Mouse (Mus musculus) urinary bladder, postnatal 25 days (tissue): ENCODE data around the gene Reln.

Experiments
- DNase-seq: peaks from one replicate; pipeline ENCODE4 v3.0.0; 2022; ENCODE audit warnings: low spot score

The Reln gene

DNA sequence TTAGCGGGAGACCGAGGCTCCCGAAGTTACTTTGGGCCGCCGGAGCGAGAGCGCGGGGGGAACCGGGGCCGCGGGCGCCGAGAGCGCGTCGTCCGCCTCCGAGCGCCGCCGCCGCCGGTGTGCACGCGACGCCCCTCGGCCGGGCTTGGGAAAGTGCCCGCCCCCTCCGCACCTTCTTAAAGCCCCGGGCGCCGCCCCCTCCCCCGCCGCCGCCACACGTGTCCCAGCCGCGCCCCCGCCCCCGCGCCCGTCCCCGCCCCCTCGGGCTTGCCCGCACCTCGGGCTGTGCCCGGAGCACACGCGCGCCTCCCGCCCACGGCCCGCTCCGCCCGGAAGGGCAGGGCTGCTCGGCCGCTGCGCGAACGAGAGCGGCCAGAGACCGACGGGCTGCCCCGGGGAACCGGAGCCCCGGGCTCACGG lies at the start of gene Reln:
Gene Reln (minus strand): TSS at position 147 of the 420 bp plus-strand sequence.
- no peak for DNase-seq

GRCm38 (mm10) chr5:22388502-22388901 lies 44.0 kb upstream of the Reln start:
- no peak for DNase-seq

GRCm38 (mm10) chr5:22360510-22360909 lies 16.0 kb upstream of the Reln start:
- no peak for DNase-seq

DNA sequence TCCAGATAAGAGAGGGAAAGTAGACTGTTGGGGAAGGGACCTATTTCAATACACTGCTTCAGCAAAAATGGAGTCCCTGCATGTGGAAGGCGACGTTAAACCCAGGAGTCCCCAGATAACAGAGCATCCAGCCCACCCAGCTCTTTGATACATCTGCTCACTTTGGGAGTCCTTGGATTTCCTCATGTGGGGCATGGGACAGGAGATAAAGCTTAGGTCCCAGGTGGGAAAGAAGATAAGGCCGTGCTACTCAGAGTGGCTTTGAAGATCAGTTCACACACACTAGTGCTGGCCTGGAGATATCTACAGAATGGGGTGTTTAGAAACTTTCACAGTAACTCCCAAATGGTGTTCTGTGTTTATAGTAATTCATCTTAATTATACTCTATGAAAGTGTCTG lies 3.9 kb upstream of the Reln start:
- DNase-seq: no peak

DNA sequence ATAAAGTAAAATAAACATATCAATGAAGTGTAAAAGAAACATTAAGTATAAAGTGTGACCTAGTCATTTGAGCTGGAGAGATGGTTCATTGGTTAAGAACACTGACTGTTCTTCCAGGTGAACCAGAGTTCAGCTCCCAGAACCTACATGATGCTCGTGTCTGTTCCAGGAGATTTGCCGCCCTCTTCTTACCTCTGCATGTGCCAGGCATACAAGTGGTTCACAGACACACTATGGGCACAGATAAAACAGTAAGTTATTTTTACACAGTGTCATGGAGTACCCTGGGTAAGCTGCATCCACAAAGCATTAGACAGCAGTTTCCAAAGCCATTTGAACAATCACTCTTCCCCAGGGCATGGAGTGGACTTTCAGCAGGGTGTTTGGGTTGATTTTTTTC lies 3.2 kb upstream of the Reln start:
- no peak for DNase-seq

- no peak for DNase-seq
These were observed 1.6 kb upstream of the Reln start for GRCm38 (mm10) chr5:22345894-22346635.

DNA sequence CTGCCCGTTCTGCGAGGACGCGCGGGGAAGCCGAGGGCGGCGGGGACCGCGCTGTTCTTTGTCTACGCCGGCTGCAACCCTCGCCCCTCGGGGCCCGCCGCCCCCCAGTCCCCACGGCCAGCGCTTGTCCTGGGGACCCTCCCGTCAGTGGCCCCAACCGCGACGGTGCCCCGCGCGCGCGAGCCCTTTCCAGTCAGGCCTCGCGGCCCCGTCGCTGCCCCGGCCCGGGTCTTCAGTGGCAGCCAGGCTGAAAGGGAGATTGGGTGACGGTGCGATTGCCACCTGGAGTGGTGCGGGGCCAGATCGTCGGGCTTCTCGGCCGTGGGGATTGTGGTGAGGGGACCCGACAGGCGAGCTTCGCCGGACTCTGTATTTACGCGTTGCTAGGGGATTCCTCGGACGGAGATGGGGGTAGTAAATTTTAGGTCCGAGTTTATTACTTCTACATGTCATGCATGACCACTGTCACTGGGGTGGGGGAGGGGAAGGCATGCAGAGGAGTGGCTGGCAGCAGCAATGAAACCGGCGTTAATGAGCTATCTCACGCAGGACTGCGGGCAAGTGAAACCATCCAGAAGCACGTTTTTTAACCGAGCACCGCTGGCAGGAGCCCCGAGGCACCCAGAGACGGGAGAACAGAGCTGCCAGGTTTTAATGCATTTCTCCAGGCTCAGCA lies 612 bp upstream of the Reln start:
- DNase-seq: no peak

- DNase-seq: no peak
These were observed 503 bp downstream of the Reln start for GRCm38 (mm10) chr5:22343843-22344555.

GRCm38 (mm10) chr5:22343536-22343842 lies 1.0 kb downstream of the Reln start:
- no peak for DNase-seq

GRCm38 (mm10) chr5:22342461-22342860 lies 2.0 kb downstream of the Reln start:
- no peak for DNase-seq

DNA sequence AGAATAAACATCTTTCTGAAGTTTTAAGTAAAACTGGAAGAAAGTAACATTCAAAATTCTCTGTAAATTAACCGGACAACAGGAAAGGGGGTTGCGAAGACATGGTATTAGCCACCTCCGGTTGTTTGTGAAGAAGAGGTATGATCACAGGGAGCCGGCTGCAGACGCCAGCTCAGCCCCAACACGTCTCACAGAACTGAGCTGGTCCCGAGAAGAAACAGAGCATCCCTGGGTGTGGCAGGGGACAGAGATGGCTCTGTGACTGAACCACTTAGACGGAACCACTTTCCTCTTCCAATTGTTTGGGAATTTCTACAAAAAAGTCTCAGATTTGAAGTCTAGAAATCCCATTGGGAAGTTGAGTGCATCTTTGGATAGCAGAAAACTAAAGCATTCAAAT lies 3.5 kb downstream of the Reln start:
- no peak for DNase-seq

- DNase-seq: no peak
These were observed 9.1 kb downstream of the Reln start for GRCm38 (mm10) chr5:22335408-22335807.

DNA sequence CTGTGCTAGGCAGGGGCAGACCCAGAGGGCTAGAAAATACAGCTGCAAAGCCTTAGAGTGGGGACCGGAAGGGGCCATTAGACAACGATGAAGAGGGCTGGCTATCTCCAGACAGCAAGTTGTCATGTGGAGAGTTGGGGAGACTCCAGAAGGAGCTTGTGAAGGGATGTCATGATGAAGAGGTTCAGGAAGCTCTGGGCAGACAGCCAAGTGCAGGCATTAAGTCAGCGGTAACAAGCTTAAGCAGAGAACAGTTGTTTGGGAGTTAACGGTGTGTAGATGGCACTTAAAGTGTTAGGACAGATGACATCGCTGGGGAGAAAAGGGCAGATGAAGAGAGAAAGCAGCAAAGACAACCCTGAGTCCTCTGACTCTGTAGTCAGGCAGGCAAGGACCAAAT lies 13.7 kb downstream of the Reln start:
- DNase-seq: no peak

GRCm38 (mm10) chr5:22328431-22329359 lies 15.8 kb downstream of the Reln start:
- DNase-seq: no peak

DNA sequence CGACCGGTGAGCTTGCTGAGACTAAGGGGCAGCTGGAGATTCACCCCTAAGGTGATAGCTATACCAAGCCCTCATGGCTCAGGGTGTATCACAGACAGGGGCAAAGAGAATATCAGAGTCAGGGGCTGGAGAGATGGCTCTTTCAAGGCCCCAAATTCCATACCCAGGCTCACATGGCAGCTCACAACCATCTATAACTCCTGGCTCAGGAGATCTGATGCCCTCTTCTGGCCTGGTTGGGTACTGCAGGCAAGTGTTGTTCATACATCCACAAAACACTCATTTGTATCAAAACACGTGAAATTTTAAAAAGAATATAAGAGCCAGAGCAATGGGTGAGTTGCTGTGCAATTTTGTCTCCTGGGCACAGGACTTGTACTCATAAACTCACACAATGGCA lies 17.3 kb downstream of the Reln start:
- peak; percentile 21 for DNase-seq

- no peak for DNase-seq
These were observed 20.7 kb downstream of the Reln start for GRCm38 (mm10) chr5:22323801-22324200.

DNA sequence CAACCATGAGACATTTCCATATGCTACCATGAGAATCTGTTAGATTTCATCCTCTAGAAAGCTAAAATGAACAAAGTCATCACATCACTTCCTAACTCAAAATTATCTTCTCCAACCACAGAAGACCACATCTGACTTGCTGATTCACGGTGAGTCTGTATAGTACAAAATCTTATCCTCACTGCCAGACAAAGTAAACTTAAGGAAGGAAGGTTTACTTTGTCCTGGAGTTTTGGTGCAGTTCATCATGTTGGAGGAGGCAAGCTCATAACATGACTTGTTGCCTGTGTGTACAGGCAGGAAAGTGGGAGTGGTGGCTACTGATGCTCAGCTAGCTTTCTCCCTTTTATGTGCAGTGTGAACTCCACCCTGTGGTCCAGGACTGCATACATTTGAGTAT lies 26.7 kb downstream of the Reln start:
- DNase-seq: no peak

DNA sequence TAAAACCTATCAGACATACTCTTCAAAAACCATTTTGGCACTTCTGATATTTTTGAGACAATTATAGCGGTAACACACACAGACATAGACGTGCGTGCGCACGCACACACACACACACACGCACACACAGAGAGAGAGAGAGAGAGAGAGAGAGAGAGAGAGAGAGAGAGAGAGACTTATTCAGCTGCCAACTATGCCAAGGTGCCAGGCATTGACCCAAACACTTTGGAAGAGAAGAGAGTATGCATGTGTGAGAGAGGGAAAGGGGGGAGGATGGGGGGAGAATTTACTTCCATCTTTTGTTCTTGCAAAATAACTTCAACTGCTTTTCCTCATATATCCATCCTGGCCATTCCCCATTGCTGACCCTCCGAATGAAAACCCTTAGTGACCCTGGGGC lies 28.0 kb downstream of the Reln start:
- no peak for DNase-seq

GRCm38 (mm10) chr5:22315990-22316389 lies 28.5 kb downstream of the Reln start:
- no peak for DNase-seq

DNA sequence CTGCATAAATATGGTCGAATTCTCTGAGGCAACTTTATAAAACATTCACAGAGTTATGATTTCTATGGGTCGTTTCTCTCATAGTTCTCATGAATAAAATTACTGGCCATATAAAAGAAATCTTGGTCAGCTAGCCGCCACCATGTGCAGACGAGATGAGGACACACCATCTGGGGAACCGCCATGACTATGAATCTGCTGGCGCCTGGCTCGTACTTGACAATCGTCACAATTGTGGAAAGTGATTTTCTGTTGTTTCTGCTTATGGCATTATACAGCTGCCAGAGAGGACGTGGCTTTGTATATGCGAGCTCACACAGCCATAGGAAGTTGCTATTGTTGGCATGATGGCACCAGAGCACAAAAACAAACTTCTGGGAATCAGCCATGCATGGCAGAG lies 31.5 kb downstream of the Reln start:
- no peak for DNase-seq

DNA sequence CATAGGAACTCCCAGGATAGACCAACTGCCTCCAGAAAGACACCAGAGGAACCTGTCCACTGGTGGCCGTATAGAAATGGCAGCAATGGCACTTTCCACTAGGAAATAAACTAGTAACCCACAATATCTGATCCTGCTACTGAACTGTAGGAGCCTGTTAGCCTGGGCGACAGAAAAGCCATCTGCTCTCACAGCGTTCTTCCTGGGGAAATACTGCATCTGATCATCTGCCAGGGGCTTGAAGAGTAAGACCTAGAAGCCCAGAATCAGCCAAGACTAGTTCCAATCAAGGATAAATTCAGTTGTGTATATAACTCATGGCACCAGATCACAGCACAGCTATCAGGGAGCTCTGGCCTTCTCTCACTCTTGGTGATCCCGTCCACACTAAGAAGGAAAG lies 33.5 kb downstream of the Reln start:
- DNase-seq: no peak

GRCm38 (mm10) chr5:22309001-22309400 lies 35.5 kb downstream of the Reln start:
- no peak for DNase-seq
